ENCODE assay signal across 21 mouse cellular contexts in genomic region chr5:123809156-123809555, GRCm38 (mm10). TPM values are rescaled to one million over a fixed set of nuclear protein-coding genes. Genes with fewer than 3 reads are reported as not detected.
DNase-seq lines count a peak whose midpoint lies in the region; ATAC-seq and TF ChIP-seq lines count a peak whose summit lies in the region.
"Had no signal": no experiment of that assay in that cellular context is flagged by ENCODE, and none has a peak within 500 bp of the region (broad histone marks: within the 10 kb centered on the region; RNA-seq: fewer than 3 reads in every experiment).

No protein-coding gene starts in this region.

- no peak overlapping the region for H3K4me3 ChIP-seq in intestine, embryonic 16.5 days (ENCODE audit: low read length)
- no peak overlapping the region for H3K4me3 ChIP-seq in intestine, embryonic 15.5 days (replicated peaks)
- no peak overlapping the region for H3K4me3 ChIP-seq in kidney, embryonic 15.5 days (replicated peaks)
- no peak overlapping the region for H3K4me3 ChIP-seq in limb, embryonic 10.5 days
- H3K4me3 ChIP-seq in liver, postnatal 0 days (ENCODE audit: low read depth, low read length), result no peak overlapping the region
- H3K4me3 ChIP-seq: embryonic facial prominence, embryonic 13.5 days; gastrocnemius, adult 2 months; heart, embryonic 12.5 days; hindbrain, embryonic 10.5 days had no signal

- H3K4me2 ChIP-seq in intestine, embryonic 16.5 days (ENCODE audit: low read depth, low read length), result no peak overlapping the region
- no peak overlapping the region for H3K4me2 ChIP-seq in intestine, embryonic 15.5 days (replicated peaks)
- H3K4me2 ChIP-seq in kidney, embryonic 15.5 days, result no peak overlapping the region
- H3K4me2 ChIP-seq in liver, postnatal 0 days (ENCODE audit: low read depth, low read length), result no peak overlapping the region
- H3K4me2 ChIP-seq: embryonic facial prominence, embryonic 13.5 days; heart, embryonic 12.5 days had no signal

- DNase-seq in kidney, adult 8-10 months, result peak; percentile 54 to 60
- DNase-seq in kidney, postnatal 14 days, result peak; percentile 38
- no peak for DNase-seq in limb, embryonic 10.5 days (ENCODE audit: low spot score)
- DNase-seq in liver, postnatal 0 days, result no peak
- DNase-seq: adrenal gland, postnatal 14 days; cerebellum, adult 11-12 months; cerebellum, adult 9-10 months; cerebellum, postnatal 25 days; gastrocnemius, adult 2 months; gastrocnemius, postnatal 25 days had no signal

- H3K9me3 ChIP-seq in intestine, embryonic 16.5 days (ENCODE audit: control insufficient read depth, low read length), result no peaks in the 10 kb centered on the region
- no peaks in the 10 kb centered on the region for H3K9me3 ChIP-seq in intestine, embryonic 15.5 days
- no peaks in the 10 kb centered on the region for H3K9me3 ChIP-seq in kidney, embryonic 15.5 days (replicated peaks)
- H3K9me3 ChIP-seq in limb, embryonic 10.5 days (replicated peaks), result no peaks in the 10 kb centered on the region
- H3K9me3 ChIP-seq in liver, postnatal 0 days (ENCODE audit: low read length), result no peaks in the 10 kb centered on the region
- H3K9me3 ChIP-seq: embryonic facial prominence, embryonic 13.5 days; heart, embryonic 12.5 days; hindbrain, embryonic 10.5 days had no signal

- WGBS in intestine, embryonic 16.5 days, result 84% methylated on average over 13 of the region's 13 CpGs
- WGBS in intestine, embryonic 15.5 days, result 85% methylated on average over 13 of the region's 13 CpGs
- WGBS in kidney, embryonic 15.5 days, result 89% methylated on average over 13 of the region's 13 CpGs
- WGBS in limb, embryonic 10.5 days, result 94% methylated on average over 13 of the region's 13 CpGs
- 91% methylated on average over 13 of the region's 13 CpGs for WGBS in liver, postnatal 0 days (ENCODE audit: insufficient replicate concordance)

- H3K9ac ChIP-seq in intestine, embryonic 16.5 days (ENCODE audit: low read depth, low read length), result no peak overlapping the region
- no peak overlapping the region for H3K9ac ChIP-seq in intestine, embryonic 15.5 days
- H3K9ac ChIP-seq in kidney, embryonic 15.5 days, result no peak overlapping the region
- H3K9ac ChIP-seq in liver, postnatal 0 days (replicated peaks), result no peak overlapping the region
- H3K9ac ChIP-seq: embryonic facial prominence, embryonic 13.5 days; heart, embryonic 12.5 days had no signal

- no peaks in the 10 kb centered on the region for H3K36me3 ChIP-seq in intestine, embryonic 16.5 days (ENCODE audit: control insufficient read depth, insufficient read depth, low read length)
- H3K36me3 ChIP-seq in intestine, embryonic 15.5 days, result 0 out of 2 replicates have a peak, but pooled peaks cover under 1% of the 10 kb centered on the region
- H3K36me3 ChIP-seq in kidney, embryonic 15.5 days, result peaks cover 73% of the 10 kb centered on the region
- H3K36me3 ChIP-seq in limb, embryonic 10.5 days, result peaks cover 92% of the 10 kb centered on the region
- peaks cover 25% of the 10 kb centered on the region for H3K36me3 ChIP-seq in liver, postnatal 0 days (replicated peaks; ENCODE audit: insufficient read depth, low read length)

- TF ChIP-seq EP300 in liver, postnatal 0 days (IDR thresholded peaks at IDR 0.05; ENCODE audit: low read depth), result no peak

- no peaks in the 10 kb centered on the region for H3K27me3 ChIP-seq in intestine, embryonic 16.5 days (replicated peaks; ENCODE audit: control insufficient read depth, insufficient read depth, low read length)
- H3K27me3 ChIP-seq in intestine, embryonic 15.5 days (replicated peaks), result no peaks in the 10 kb centered on the region
- no peaks in the 10 kb centered on the region for H3K27me3 ChIP-seq in kidney, embryonic 15.5 days
- no peaks in the 10 kb centered on the region for H3K27me3 ChIP-seq in limb, embryonic 10.5 days (ENCODE audit: low read depth, poor library complexity, severe bottlenecking)
- no peaks in the 10 kb centered on the region for H3K27me3 ChIP-seq in liver, postnatal 0 days (ENCODE audit: insufficient read depth, low read length)
- H3K27me3 ChIP-seq: embryonic facial prominence, embryonic 13.5 days; heart, embryonic 12.5 days; Patski had no signal

- TF ChIP-seq CTCF in liver, postnatal 0 days (IDR thresholded peaks at IDR 0.05; ENCODE audit: low read depth), result no peak

- no peak overlapping the region for H3K27ac ChIP-seq in intestine, embryonic 16.5 days (ENCODE audit: low read length)
- no peak overlapping the region for H3K27ac ChIP-seq in intestine, embryonic 15.5 days
- H3K27ac ChIP-seq in kidney, embryonic 15.5 days, result no peak overlapping the region
- no peak overlapping the region for H3K27ac ChIP-seq in limb, embryonic 10.5 days
- H3K27ac ChIP-seq in liver, postnatal 0 days (ENCODE audit: low read depth), result no peak overlapping the region
- H3K27ac ChIP-seq: embryonic facial prominence, embryonic 13.5 days; gastrocnemius, adult 2 months; hindbrain, embryonic 10.5 days had no signal

- H3K4me1 ChIP-seq in intestine, embryonic 16.5 days (ENCODE audit: control insufficient read depth, insufficient read depth, low read length), result no peaks in the 10 kb centered on the region
- no peaks in the 10 kb centered on the region for H3K4me1 ChIP-seq in intestine, embryonic 15.5 days (replicated peaks)
- no peaks in the 10 kb centered on the region for H3K4me1 ChIP-seq in kidney, embryonic 15.5 days
- no peaks in the 10 kb centered on the region for H3K4me1 ChIP-seq in limb, embryonic 10.5 days
- H3K4me1 ChIP-seq in liver, postnatal 0 days (ENCODE audit: insufficient read depth), result no peaks in the 10 kb centered on the region
- H3K4me1 ChIP-seq: embryonic facial prominence, embryonic 13.5 days; heart, embryonic 12.5 days; hindbrain, embryonic 10.5 days had no signal

- peak; percentile 33; the same call in 1 of the 2 replicates for ATAC-seq in intestine, embryonic 16.5 days
- no peak; the same call in 1 of the 2 replicates for ATAC-seq in intestine, embryonic 15.5 days
- ATAC-seq in kidney, embryonic 15.5 days (replicated peaks; ENCODE audit: low FRiP score), result no peak
- ATAC-seq in liver, postnatal 0 days, result no peak
- ATAC-seq: activated CD4-positive, CD25-positive, alpha-beta regulatory T cell, adult 4 months; forebrain, embryonic 14.5 days; Patski had no signal

RNA-seq across cellular contexts. Expression of gene Hcar2, which starts 56.1 kb away (rescaled TPM):
- polyA plus RNA-seq in intestine, embryonic 16.5 days (2015; fragmentation: Nextera tagmentation; extraction: Ambion mirVana), result 0.11 TPM in 1 of 2 replicates, not detected in the other
- 0.09 TPM in 1 of 2 replicates, not detected in the other for polyA plus RNA-seq in intestine, embryonic 15.5 days (2015; fragmentation: Nextera tagmentation; extraction: Ambion mirVana)
- 0.10 TPM in 1 of 2 replicates, not detected in the other for polyA plus RNA-seq in kidney, embryonic 15.5 days (2015; fragmentation: Nextera tagmentation; extraction: Ambion mirVana)
- not detected in 2 replicates for polyA plus RNA-seq in limb, embryonic 10.5 days (2016; fragmentation: Nextera tagmentation; extraction: Ambion mirVana)
- 0.15 and 0.22 TPM in 2 replicates for polyA plus RNA-seq in liver, postnatal 0 days (2015; fragmentation: Nextera tagmentation; extraction: Ambion mirVana)
- polyA plus RNA-seq: activated CD4-positive, CD25-positive, alpha-beta regulatory T cell, adult 4 months; C2C12; forebrain, embryonic 14.5 days; heart, embryonic 12.5 days; heart, embryonic 16.5 days; Patski had no signal

RNA-seq across cellular contexts. Expression of gene Kntc1, which starts 59.6 kb away (rescaled TPM):
- polyA plus RNA-seq in intestine, embryonic 16.5 days (2015; fragmentation: Nextera tagmentation; extraction: Ambion mirVana), result 14.6 and 15.1 TPM in 2 replicates
- polyA plus RNA-seq in intestine, embryonic 15.5 days (2015; fragmentation: Nextera tagmentation; extraction: Ambion mirVana), result 19.7 and 21.7 TPM in 2 replicates
- polyA plus RNA-seq in kidney, embryonic 15.5 days (2015; fragmentation: Nextera tagmentation; extraction: Ambion mirVana), result 33.0 and 34.1 TPM in 2 replicates
- 45.8 and 48.8 TPM in 2 replicates for polyA plus RNA-seq in limb, embryonic 10.5 days (2016; fragmentation: Nextera tagmentation; extraction: Ambion mirVana)
- 7.5 and 7.6 TPM in 2 replicates for polyA plus RNA-seq in liver, postnatal 0 days (2015; fragmentation: Nextera tagmentation; extraction: Ambion mirVana)

RNA-seq across cellular contexts. Expression of gene Rsrc2, which starts 59.9 kb away (rescaled TPM):
- 73.3 and 78.0 TPM in 2 replicates for polyA plus RNA-seq in intestine, embryonic 16.5 days (2015; fragmentation: Nextera tagmentation; extraction: Ambion mirVana)
- 90.5 and 100 TPM in 2 replicates for polyA plus RNA-seq in intestine, embryonic 15.5 days (2015; fragmentation: Nextera tagmentation; extraction: Ambion mirVana)
- 122 and 124 TPM in 2 replicates for polyA plus RNA-seq in kidney, embryonic 15.5 days (2015; fragmentation: Nextera tagmentation; extraction: Ambion mirVana)
- 113 and 138 TPM in 2 replicates for polyA plus RNA-seq in limb, embryonic 10.5 days (2016; fragmentation: Nextera tagmentation; extraction: Ambion mirVana)
- polyA plus RNA-seq in liver, postnatal 0 days (2015; fragmentation: Nextera tagmentation; extraction: Ambion mirVana), result 32.5 and 40.7 TPM in 2 replicates

Comparison
In these comparisons a context has a peak if more than half of its experiments do, and no peak if none do; other contexts are left out.
1. DNase-seq: peak in kidney, adult 8-10 months (2 of 2) and kidney, postnatal 14 days (single experiment); none in limb, embryonic 10.5 days (single experiment) and liver, postnatal 0 days (single experiment).